Mouse (Mus musculus) testis, postnatal 14 days (tissue): ENCODE data around the gene Alg14.

Experiments used
- DNase-seq: peaks from one replicate; pipeline ENCODE4 v3.0.0; 2021; ENCODE audit warnings: low spot score

Alg14 gene

DNA sequence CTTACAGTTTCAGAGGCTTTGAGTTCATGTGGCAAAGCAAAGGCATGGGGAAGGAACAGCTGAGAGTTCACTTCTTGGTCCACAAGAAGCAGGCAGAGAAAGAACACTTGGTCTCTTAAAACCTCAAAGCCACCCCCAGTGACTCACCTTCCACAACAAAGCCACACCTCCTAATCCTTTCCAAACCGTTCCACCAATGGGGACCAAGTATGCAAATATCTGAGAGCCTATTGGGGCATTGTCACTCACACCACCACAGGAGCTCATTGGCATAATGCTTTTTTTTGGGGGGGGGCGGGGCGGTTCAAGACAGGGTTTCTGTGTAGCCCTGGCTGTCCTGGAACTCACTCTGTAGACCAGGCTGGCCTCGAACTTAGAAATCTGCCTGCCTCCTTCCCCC, 77.0 kb downstream of the Alg14 start:
- peak; percentile 47 for DNase-seq

DNA sequence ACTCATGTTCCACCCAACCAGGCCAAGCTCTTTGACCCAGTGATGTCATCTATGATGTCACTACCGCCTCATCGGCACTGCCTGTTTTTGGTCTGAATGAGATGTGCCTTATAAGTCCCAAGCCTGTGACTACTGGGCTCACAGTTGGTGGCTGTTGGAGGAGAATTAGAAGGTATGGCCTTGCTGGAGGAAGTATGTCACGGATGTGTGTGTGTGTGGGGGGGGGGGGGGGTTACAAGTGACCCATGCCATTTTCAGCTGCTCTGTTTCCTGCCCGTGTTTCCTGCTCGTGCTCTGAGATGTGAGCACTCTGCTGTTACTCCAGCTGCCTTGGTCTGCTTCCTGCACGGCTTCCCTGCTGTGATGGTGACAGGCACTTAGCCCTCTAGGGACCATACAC, 77.9 kb downstream of the Alg14 start:
- DNase-seq: no peak

DNA sequence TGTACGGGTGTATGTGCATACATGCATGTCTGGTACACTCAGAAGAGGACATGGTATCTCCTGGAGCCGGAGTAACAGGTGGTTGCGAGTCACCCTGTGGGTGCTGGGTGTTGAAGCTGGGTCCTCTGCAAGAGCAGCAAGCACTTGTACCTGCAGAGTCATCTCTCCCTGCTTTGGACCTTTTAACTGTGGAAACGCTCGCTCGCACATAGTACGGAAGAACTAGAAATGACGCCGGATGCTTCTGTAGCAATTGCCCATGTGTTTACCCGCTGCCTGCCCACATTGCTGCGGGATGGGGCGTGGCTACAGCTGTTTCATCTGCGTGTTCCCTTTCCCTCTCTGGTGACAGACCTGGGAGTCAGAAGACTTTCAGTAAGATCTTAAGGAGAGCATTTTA, 78.7 kb downstream of the Alg14 start:
- DNase-seq: no peak

DNA sequence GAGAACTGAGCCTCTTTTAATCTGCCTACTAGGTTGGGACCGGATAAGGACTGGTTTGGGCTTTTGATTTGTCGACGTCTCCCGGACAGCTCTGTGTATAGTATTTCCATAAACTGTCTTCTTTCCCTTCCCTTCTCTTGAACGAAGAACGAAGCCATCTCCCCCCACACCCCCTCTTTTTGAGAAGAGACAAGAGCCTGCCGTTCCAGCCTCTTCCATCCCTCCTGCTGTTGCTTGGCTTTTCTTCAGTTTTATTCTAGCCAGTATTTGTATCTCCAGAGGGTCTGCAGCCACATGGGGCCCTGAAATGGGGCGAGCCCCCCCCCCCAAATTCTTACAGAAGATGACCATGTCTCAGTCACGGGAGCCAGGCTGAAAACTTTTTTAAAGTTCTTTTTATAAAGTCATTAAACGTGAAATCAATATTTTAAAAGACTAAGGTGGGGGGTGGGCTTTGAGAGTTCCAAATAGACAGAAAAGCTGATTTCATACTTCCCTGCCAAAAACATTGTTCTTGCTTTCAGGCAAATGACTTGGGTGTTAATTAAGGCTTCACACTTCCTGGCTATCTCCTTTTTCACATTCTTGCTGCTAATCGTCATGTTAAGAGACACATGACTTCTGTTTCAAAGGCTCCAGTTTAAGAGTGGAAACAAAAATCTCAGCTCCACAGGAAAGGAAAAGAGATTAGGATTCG, 79.4 kb downstream of the Alg14 start:
- no peak for DNase-seq

DNA sequence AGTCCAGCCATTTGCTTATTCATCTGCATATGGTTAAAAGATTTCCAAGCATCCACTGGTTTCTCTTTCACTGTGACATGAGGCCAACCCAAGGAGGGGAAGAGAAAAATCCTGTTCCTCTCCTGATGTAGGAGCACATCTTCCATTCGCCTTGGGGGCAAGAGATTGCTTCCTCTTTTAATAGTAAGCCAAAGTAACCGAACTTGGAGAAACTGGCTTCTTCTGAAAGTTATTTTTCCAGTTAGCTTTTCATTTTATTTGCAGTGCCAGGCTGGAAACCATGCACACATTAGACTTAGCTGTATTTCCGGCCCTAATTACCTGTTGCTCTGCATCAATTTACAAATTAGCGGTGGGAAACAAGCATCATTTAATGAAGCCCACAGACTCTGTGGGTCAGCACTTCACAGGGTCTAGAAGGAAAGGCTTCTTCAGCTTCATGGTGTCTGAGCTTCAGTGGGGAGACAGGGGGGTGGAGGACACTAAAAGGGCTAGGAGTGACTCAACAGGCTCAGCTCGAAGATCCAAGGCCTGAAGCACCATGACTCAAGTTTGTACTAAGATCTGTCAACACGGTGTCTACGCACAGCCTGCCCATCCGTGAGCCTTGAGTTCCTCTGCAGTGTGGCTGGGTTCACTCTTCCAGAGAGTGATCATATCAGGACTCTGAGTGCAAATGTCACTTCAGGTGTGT, 80.1 kb downstream of the Alg14 start:
- DNase-seq: no peak

DNA sequence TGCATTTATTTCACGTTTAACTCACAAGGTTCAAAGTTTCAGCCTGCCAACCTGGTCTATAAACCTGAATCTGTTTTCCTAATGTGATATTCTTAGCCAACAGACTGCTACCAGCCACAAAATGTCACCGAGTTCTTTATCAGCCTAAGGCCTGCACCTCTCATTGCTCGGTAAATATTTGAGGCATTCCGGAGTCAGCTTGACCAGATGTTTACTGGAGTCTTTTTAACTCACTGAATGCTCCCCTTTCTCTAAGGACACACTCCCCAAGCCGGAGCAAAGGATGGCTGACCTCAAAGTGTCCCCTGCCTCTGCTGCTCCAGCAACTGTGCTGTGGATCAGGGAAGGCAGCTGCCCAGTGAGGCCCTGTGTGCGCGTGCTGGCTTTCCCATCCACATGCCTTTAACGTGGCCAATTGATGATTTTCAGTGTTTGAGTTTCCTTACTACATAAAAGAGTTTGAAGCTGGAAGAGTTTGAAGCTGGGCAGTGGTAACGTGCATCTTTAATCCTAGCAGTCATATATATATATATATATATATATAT, 82.4 kb downstream of the Alg14 start:
- DNase-seq: no peak

DNA sequence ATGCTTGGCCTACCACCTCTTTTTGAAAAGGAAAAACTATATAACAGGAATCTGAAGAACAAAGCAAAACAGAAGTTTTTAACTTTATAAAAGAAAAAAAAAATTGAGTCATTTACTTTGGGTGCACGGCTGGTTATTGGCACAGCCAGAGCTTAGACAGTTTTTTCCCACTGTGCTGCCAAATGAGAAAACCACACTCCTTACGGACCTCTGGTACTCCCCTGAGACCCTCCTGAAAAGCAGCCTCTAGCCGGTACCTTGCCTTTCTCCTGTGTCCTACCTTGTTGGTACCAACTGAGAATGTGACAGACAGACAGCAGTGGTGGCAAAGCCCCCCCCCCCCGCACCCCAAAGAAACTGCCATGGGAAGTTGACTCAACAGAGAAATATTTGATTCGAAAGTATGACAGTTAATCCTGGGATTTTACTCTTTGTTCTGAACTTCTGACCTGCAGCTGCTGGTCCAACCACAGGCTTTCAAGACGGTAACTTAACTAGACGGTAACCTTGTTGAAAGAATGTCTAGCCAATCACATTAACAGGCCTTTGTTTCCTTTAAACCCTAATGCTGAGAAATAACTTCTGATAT, 84.1 kb downstream of the Alg14 start:
- no peak for DNase-seq

DNA sequence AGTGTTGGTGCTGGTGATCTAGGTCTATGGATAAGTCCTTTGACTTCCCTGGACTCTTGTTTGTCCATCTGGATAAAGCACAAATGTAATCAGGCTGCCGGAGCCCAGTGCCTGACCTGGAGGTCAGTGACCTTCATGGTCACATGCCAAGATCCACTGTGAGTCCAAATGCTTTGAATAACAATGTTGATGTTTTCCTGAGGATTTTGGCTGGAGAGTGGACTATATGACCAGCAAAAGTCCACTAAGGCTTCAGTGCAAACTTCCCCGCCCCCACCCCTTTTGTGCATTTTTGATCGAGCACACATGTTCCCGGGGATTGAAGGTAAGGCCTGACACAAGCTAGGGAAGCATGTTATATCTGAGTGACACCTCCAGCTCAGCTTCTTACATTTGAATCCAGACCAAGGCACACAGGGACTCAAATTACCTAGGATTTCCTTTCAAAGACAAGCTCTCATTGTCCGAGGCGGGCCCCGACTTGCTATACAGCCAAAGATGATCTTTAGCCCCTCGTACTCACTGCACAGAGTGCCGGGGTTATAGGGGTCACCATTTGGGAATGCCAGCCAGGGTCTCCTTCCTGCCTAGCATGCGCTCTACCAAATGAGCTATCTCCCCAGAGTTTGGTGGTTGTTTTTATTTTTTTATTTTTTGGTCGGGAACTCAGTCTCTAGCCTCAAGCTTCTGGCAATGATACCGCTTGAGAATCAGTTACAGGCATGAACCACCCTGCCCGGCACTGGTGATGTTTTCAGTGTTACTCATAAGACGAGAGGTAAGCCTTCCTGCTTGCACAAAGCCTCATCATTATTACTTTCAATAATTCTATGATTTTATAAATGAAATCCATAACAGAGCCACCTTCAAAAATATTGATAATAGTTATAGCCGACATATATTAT, 87.4 kb downstream of the Alg14 start:
- no peak for DNase-seq

DNA sequence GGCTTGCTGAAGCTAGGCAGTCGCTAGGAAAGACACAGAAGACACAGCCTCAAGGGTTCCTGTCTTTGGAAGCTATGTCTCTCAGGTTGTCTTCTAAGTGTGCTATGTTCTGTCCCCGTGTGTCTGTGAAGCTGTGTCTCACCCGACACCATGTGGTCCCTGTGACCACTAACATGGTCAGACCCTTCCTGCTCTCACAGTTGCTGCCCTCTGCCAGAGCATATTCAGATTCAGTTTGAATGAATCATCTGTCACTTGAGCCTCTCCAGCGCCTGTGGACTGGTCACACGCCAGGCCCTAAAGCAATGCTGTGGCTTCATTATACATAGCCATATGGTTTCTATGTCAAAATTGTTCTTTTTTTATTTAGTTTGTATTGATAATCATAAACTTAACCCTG, 88.1 kb downstream of the Alg14 start:
- no peak for DNase-seq

DNA sequence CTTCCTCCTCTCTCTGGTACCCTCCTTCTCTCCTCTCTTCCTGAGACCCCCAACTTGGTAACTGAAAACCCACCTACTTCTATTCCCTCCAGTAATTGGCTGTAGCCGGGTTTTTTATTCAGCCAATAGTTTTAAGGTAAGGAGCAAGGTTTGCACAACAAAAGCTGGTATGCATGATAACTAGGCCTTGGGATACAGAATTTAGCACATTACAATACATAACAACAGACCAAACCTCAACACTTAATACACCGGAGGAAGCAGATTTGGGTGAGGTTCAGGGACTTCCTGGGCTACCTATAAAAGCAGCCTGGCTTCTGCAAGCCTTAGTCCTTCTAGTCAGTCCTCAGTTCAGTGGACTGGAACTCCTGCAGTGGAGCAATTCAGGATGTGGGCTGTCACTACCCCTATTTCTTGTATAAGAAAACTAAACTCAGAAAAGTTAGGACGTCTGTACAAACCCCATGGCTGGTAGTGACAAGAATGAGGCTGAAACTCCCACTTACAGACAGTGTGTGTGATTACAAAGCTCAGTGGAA, 96.0 kb downstream of the Alg14 start:
- no peak for DNase-seq

DNA sequence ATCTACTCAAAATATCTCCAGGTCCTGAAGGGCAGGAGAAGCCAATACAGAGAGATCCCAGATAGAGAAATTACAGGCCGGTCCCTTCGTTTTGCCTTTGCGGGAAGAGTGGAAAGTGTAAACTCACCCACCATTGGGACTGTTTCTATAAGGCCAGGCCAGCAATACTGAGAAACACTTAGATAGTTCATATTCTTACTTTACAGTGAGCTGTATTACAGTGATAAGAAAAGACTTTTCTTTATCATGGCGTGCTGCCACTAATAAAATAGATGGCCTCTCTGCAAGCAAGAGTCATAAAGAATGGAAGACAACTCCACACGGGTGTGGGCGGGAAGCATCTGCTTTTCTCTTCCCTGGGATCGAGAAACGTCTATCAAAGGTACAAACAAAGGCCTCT, 97.8 kb downstream of the Alg14 start:
- DNase-seq: no peak

DNA sequence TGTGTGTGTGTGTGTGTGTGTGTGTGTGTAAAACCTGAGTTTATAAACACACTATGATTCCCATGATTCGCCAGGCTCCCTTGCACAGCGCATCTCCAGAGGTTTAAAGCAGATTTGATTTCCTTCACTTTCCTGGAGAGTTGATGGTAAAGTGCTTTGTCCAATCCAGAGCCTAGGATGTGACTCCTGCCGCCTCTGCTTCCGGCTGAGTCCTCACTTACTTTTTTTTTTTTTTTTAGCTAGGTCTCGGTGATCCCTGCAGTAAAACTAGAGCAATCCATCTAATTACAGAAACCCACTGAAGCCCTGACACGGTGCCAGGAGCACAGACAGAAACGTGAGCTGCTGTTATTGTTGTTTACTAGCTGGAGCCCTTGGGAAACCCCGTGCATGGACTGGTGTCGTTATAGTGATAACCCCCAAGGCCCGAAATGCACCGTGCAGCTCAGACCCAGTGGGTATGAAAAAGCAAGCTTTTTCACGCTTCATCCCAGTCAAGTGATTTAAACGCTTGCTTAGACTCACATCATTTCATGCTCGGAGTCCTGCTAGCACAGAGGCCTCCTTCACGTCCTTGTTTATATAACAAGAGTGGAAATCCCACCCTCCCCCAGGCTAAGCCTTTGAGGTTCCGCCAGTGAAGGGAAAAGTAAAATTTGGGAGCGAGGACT, 98.4 kb downstream of the Alg14 start:
- peak; percentile 42 for DNase-seq

DNA sequence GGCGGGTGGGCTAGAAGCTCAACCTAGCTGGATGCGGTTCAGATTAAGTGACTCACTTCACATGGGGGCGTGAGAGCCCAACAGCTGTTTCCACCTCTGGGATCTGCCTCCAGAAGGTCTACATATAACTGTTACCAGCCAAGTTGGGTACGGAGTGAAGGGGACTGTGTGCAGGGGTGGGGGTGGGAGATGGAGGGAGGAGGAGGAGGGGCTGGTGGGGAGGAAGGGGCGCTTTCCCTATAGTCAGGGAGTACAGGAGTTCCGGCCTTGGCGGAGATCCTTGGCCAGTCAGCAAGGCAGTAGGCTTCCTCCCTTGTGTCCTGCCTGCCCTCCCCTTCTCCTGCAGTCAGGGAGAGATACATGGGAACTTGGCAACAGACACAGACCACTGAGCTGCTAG, 99.2 kb downstream of the Alg14 start:
- peak; percentile 44 for DNase-seq

DNA sequence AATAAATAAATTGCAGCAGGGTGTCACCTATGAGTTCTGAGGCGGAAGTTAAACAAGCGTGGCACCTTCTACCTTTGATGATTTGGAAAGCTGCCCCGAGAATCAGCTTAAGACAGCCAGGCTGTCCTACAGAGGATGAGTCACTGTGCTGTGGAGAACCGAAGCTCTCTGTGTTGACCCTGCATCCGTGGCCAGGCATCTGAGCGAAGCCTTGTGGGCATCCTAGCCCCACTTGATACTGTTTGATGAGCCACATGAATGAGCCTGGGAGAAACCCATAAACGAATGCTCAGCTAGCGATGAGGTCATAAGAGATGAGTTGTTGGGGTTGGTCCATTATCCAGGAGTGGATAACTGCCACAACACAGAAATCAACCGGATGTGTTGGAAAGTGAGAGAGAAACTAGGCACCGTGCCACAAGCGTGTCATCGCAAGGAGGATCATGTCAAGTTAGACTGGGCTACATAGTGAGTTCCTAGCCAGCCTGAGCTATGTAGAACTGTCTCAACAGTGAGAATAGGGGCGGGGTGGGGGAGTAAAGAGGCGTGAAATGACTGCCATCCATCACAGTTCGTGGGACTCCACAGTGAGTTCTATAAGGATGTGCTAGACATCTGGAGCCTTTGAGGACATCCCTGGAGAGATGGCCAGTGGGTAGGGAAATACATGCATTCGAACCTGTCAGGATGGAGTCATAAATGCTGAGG, 104.2 kb downstream of the Alg14 start:
- DNase-seq: no peak

DNA sequence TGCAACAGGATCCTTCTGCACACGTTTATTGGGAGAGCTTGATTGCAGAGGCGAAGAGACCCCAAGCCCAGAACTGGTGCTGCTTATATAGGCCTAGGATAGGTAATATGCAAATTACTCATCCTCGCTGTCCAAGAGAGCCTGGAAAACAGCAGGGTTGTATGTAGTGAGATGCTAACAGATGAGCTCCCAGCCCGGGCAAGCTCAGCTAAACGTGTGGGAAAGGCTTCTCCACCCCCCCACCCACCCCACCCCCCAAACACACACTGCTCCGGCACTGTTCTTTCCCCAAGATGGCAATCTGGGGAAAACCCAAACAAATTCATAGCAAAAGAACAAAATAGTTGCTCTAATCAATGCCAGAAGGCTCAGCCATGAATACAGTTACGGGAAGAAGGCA, 105.0 kb downstream of the Alg14 start:
- no peak for DNase-seq

DNA sequence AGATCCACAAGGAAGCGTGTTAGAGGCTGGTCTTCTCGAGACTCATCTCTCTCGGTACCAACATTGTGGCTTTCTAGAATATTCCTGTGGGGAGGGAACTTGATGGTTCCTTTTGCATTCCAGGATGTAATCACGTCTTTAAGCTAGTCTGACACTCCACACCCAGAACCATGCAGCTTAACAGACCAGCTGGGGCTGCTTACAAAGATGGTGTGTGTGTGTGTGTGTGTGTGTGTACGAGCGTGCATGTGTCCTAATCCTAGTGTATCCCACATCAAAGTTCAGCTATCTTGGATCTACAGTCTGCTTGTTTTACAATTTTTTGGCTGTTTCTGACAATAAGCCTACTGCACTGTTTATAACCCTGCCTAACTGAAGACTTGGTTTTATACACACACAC, 105.4 kb downstream of the Alg14 start:
- DNase-seq: no peak

DNA sequence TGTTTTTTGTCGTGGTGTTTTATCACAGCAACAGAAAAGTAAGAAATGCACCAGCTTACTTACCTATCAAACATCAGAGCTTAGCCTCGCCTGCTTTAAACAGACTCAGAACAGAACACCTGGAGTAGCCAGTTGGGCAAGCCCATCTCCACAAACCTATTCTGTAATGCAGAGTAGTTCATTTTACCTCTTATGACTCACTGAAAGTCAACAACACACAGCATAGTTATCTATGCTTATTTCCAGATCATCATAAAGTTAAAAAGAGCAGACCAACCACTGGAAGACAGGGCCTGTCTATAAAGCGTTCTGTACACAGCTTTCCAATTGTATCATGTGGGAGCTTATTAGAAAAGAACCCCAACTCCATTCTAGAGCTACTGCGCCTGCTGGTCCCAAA, 109.8 kb downstream of the Alg14 start:
- DNase-seq: no peak

DNA sequence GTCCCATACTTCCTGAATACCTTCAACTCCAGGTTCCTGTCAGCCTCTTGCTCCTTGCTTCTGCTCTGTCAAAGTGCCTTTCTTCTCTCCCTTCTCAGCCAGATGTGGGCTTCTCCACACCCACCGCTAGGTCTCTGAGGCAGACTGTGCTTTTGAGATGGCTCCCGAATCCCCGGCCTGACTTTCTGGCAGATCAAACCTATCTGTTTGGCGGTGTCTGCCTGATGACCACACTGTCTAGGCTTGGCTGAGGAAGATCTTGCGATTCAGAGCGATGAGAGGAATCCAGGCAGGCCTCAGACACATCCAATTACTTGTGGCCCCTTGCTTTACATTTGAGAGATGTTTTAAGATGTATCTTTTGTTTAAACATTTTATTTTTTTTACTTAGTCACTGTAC, 110.5 kb downstream of the Alg14 start:
- DNase-seq: no peak

DNA sequence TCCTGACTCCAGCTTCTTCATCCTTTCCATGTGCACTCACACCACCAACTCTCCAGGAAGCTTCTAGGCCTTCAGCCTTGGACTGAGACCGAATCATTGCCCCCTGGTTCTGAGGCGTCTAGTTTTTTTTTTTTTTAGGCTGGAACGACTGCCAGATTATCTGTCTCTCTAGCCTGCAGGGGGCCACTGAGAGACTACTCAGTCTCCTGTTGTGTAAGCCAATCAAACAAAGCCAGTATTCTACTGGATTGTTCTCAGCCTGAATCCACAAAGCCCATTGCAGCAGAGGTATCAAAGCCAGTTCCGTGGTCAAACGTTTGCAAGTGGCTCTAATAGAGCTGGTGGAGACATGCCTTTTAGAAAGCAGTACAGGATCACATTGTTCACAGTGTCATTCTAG, 111.9 kb downstream of the Alg14 start:
- no peak for DNase-seq

DNA sequence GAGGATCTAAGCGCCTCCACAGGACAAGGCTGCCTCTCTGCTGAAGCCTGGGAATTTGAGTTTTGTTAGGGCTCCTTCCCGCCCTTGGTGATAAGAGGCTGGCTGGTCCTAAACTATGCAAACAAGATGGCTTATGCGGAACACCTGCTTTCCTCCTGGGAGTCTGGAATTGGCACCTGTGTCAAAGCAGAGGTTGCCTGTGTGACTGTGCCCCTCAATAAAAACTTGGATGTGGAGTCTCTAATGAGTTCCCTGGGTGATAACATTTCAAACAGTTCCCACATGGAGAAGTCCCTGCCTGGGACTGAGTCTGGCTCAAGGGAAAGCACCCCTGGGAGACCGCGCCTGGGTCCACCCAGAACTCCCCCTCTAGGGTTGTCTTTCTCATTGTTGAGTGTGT, 113.5 kb downstream of the Alg14 start:
- DNase-seq: no peak

DNA sequence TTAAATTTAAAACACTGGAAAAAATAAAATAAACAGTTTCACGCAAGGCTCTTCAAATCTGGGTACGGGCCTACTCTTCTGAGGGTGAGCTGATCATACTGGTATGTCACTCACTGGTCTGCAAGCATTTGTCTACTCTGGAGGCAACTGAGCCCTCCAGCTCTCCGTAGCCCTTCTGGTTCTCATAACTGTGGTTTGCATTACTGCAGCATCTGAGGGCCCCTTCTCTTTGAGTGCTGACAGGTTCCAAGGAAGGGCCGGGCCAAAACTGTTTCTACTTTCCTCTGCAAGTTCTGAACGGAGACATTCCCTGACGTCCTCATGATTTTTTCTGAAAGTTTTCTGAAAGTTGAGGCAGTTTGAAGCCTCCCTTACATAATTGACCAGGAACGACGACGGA, 115.8 kb downstream of the Alg14 start:
- no peak for DNase-seq
